Mouse (Mus musculus) brain, embryonic 14.5 days (tissue): ENCODE measurements around the gene Dedd2.
A peak's percentile ranks its signal among the peaks of the same experiment; 100 is the strongest.

Experiments
- CTCF ChIP-seq: fragments of 200-500 bp; IDR thresholded peaks from 2 replicates; pipeline ENCODE4 v1.5.1; 2012; ENCODE audit warnings: inconsistent platforms, mild to moderate bottlenecking, moderate library complexity, borderline replicate concordance; ENCODE audit not compliant: insufficient read depth, insufficient read length; ENCODE audit errors: extremely low read depth
- POLR2A ChIP-seq: fragments of 200-500 bp; IDR thresholded peaks from 2 replicates; pipeline ENCODE4 v1.6.1; 2012; ENCODE audit warnings: mild to moderate bottlenecking, inconsistent platforms, borderline replicate concordance; ENCODE audit not compliant: poor library complexity, insufficient read depth, insufficient read length, severe bottlenecking; ENCODE audit errors: extremely low read depth

- peak; percentile 97 for TF ChIP-seq CTCF
- TF ChIP-seq POLR2A, result no peak
Measured at GRCm38 (mm10) chr7:25187662-25188650, 32.5 kb downstream of the Dedd2 start.
